Mouse (Mus musculus) small intestine, adult 2 months (tissue): ENCODE measurements around the gene Hadha. TPM values are rescaled to one million over a fixed set of nuclear protein-coding genes. Genes with fewer than 3 reads are reported as not detected.
A peak's percentile ranks its signal among the peaks of the same experiment; 100 is the strongest.

ENCODE experiments used
- H3K27ac ChIP-seq: fragments of 200-500 bp; 2 replicates; pipeline ENCODE4 v1.5.1; 2012; ENCODE audit warnings: low read depth, low read length, control low read depth, inconsistent platforms; ENCODE audit not compliant: insufficient read depth
- H3K27me3 ChIP-seq: fragments of 200-500 bp; 2 replicates; pipeline ENCODE4 v1.6.1; 2012; ENCODE audit warnings: mild to moderate bottlenecking, moderate library complexity, low read length, inconsistent platforms; ENCODE audit not compliant: control insufficient read depth, insufficient read depth
- H3K36me3 ChIP-seq: fragments of 200-500 bp; 2 replicates; pipeline ENCODE4 v1.6.1; 2012; ENCODE audit warnings: mild to moderate bottlenecking, low read length, control low read depth, inconsistent platforms; ENCODE audit not compliant: control insufficient read depth, insufficient read depth
- H3K4me1 ChIP-seq: fragments of 200-500 bp; 2 replicates; pipeline ENCODE4 v1.6.1; 2012; ENCODE audit warnings: low read length, inconsistent platforms, mixed read lengths; ENCODE audit not compliant: control insufficient read depth, insufficient read depth, insufficient read length
- H3K4me3 ChIP-seq: fragments of 200-500 bp; 2 replicates; pipeline ENCODE4 v1.5.1; 2012; ENCODE audit warnings: low read depth, mild to moderate bottlenecking, control low read depth, inconsistent platforms, low read length, moderate library complexity
- CTCF ChIP-seq: fragments of 200-500 bp; IDR thresholded peaks from 2 replicates; pipeline ENCODE4 v1.5.1; 2012; ENCODE audit warnings: low read depth, mild to moderate bottlenecking, control low read depth, inconsistent platforms, low read length, moderate library complexity, mixed read lengths; ENCODE audit not compliant: insufficient replicate concordance, insufficient read length; ENCODE audit errors: extremely low read depth
- POLR2A ChIP-seq: fragments of 200-500 bp; IDR thresholded peaks from 2 replicates; pipeline ENCODE4 v1.6.1; 2012; ENCODE audit warnings: low read depth, mild to moderate bottlenecking, control low read depth, inconsistent platforms, low read length, moderate library complexity
- WGBS: fragments of 180-500 bp; shearing (Covaris S2); methylation state at CpG from one replicate; pipeline ENCODE4 v1.1.7; 2018; 5-methylcytosine and 5-hydroxymethylcytosine counted together
- polyA plus RNA-seq: library from polyadenylated mRNA; depleted of rRNA; stranded (reverse); fragments of >200 nt; gene quantifications from 2 replicates; pipeline ENCODE4 v1.2.3, GENCODE M21; 2012

Hadha gene
- polyA plus RNA-seq, 1 experiment, result 55.3 TPM

DNA sequence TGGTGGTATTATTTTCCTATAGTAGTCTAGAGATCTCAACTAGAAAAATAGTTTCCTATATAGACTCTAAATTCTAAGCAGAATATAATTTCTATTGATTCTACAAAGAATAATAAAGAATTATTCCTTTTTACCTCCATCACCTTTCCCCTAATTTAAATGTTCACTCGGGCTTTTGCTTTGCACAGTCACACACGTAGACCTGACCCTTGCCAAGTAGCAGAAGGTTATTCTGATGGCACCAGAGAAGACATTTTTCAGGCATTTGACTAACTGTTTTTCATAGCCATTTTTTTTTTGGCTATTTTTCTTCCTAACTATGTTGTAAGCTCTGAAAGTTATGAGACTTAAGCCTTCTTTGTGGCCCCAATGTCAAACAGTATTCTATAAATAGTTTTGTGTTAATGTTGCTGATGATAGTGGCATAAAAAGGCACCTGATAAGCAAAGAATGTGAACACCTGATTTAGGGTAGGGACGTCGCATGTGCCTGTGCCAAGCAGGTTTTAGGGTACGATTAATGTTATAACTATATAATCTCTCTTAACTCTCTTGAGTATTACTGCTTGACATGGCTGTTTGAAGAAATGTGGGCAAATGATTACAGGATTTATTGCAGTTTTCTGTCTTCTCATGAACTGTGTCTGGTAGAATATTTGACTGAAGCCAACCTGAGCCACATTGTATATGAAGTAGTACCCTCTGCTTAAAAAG, 10.4 kb upstream of the Hadha start:
- no peak for TF ChIP-seq CTCF
- no peak for TF ChIP-seq POLR2A
- H3K36me3 ChIP-seq, result peaks cover 23% of the 10 kb centered on the region
- no peak overlapping the region for H3K27ac ChIP-seq
- H3K4me1 ChIP-seq, result peaks cover 7% of the 10 kb centered on the region
- no peak overlapping the region for H3K4me3 ChIP-seq
- H3K27me3 ChIP-seq, result no peaks in the 10 kb centered on the region
- 31% methylated on average over 5 of the region's 5 CpGs for WGBS

DNA sequence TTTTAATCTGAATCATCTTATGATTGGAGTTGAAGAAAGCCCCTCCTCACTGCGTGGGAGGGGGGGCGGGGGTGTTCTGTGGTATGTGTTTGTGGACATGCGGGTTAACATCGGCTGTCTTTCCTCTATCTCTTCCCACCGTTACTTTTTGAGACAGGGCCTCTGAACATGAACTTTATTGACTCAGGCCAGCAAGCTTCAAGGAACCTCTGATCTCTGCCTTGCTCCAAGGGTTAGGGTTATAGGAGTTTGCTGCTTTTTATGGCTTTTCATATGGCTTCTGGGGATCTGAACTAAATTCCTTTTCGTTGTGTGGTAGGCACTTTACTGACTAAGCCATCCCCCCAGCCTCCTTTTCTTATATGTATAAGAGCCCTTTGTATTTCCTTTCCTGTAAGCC, 7.4 kb upstream of the Hadha start:
- H3K36me3 ChIP-seq, result peaks cover 10% of the 10 kb centered on the region
- H3K4me1 ChIP-seq, result peaks cover 6% of the 10 kb centered on the region; the same call in 1 of the 2 replicates
- no peak overlapping the region for H3K27ac ChIP-seq
- H3K4me3 ChIP-seq, result no peak overlapping the region
- no peaks in the 10 kb centered on the region for H3K27me3 ChIP-seq
- no peak for TF ChIP-seq POLR2A
- no peak for TF ChIP-seq CTCF
- 33% methylated on average over 6 of the region's 6 CpGs for WGBS

DNA sequence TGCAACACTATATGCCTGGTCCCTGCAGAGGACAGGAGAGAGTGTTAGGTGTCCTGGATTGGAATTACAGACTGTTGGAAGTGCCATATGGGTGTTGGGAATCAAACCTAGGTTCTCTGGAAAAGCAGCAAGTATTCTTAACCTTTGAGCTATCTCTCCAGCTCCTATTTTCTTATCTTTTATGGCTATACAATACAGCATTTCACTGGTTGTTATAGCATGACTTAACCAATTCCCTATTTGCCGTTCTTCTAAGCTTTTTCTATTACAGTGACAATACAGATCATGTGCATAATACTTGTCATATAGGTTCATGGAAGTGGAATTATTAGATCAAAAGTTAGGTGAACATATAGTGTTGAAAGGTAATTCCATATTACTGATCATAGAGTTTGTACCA, 6.9 kb upstream of the Hadha start:
- H3K27me3 ChIP-seq, result no peaks in the 10 kb centered on the region
- no peak overlapping the region for H3K27ac ChIP-seq
- H3K4me3 ChIP-seq, result no peak overlapping the region
- TF ChIP-seq POLR2A (no peak), CTCF (no peak)
- H3K4me1 ChIP-seq, result peaks cover 6% of the 10 kb centered on the region; the same call in 1 of the 2 replicates
- peaks cover 10% of the 10 kb centered on the region for H3K36me3 ChIP-seq
- WGBS, result 33% methylated on average over 1 of the region's 1 CpGs

DNA sequence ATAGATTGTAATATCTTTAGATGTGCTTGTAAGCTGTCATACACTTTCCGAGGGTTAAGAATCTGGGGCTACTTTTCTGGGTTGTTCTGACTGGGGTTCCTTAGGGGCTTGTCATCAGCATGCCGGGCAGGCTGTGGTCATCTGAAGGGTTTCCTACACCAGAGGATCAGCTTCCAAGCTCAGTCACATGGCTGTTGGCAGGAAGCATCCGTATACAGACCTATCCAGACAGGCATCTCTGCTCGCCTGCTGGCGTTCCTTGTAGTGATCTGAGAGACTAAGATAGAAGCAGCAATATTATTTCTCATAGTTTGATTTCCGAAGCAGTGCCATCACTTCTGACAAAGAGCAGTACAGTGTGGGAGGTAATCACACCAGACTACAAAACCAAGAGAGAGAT, 4.6 kb upstream of the Hadha start:
- 0 out of 2 replicates have a peak, but pooled peaks cover 2% of the 10 kb centered on the region for H3K36me3 ChIP-seq
- H3K4me3 ChIP-seq, result no peak overlapping the region
- H3K27me3 ChIP-seq, result no peaks in the 10 kb centered on the region
- H3K4me1 ChIP-seq, result peaks cover 6% of the 10 kb centered on the region; the same call in 1 of the 2 replicates
- no peak overlapping the region for H3K27ac ChIP-seq
- WGBS, result 75% methylated on average over 6 of the region's 6 CpGs
- TF ChIP-seq POLR2A (no peak), CTCF (no peak)

DNA sequence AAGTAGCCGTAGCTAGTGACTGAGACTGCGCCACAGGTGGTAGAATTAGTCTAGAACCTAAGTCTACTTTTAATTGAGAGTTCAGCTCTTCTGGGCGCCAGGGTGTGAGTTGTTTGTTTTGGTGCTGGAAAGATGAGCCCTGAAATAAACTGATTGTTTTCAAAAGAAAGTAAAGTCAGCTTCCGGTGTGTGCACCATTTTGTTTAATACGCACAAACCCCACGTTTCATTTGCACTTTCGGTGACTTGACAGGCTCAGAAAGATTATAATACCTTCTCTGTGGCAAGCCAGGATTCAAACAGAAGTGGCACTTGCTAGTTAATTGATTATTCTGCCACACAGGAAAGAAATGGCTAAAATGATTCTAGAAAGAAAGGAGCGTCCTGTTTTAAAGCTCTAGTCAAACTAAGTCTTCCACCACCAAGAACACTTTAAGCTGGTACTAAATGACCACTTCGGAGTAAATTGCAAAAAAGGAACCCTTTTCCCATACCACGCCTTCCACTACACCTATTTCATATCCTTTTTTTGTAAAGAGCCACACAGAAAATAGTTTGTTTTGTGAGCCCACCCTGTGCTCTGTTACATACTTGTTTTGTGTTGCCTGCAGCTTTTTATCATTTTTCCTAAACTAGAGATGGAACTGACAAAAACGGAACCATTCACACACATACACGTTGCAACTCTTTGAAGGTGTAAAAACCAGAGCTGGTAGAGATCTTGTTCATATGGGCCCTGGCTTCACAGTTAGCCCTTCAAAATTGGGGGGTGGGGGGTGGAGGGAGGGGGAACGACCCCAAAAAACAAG, 1.1 kb upstream of the Hadha start:
- peak overlapping the region; percentile 84 for H3K4me3 ChIP-seq

DNA sequence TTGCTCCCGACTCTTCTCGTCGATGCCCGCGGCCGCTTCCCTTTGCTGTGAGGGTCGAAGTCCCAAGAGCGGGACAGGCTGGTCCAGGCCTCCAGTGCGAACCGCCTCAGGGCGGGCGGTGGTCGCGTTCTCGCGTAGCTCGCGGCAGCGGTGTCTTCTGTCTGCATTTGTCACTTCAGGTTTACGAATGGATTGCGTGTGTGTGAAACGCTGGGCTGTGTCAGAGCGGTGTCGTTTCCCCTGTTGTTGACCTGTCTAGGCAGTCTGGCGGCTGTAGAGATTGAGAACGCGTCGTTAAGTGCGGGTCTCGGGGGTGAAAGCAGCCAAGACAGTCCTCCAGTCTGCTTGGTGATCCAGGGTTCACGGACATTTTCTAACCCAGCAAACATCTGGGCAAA, 432 bp upstream of the Hadha start:
- Histone ChIP-seq H3K4me1 (no peaks in the 10 kb centered on the region), H3K4me3 (peak overlapping the region; percentile 84), H3K27me3 (no peaks in the 10 kb centered on the region), H3K36me3 (no peaks in the 10 kb centered on the region), H3K27ac (peak overlapping the region; percentile 89)
- WGBS, result under 1% methylated on average over 31 of the region's 31 CpGs
- TF ChIP-seq CTCF (no peak), POLR2A (no peak)

More for the DNA sequence above, 1.1 kb upstream of the Hadha start:
- TF ChIP-seq CTCF (no peak), POLR2A (no peak)
- Histone ChIP-seq H3K36me3 (no peaks in the 10 kb centered on the region), H3K27ac (peak overlapping the region; percentile 89), H3K4me1 (no peaks in the 10 kb centered on the region), H3K27me3 (no peaks in the 10 kb centered on the region)
- WGBS, result 5% methylated on average over 13 of the region's 13 CpGs

DNA sequence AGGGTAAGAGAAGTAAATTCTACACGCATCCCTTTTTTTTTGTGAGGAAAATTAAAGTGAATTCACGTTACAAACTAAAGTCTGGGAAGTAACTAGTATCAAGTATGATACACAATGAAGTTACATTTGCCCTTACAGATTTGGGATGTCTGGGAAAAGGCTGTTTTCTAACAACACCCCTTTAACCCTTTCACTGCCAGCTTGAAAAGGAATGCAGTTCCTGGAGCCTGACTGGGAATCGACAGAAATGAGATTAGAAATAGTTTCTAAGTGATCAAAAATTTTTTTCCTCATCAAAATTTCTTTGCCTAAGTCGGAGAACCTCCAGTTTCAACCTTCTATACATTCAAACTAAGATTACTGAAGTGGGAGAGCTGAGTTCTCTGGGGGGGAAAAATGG, 949 bp downstream of the Hadha start:
- TF ChIP-seq CTCF, result no peak
- no peak for TF ChIP-seq POLR2A
- peak overlapping the region; percentile 84; the same call in 1 of the 2 replicates for H3K4me3 ChIP-seq
- H3K36me3 ChIP-seq, result no peaks in the 10 kb centered on the region; the same call in 1 of the 2 replicates
- H3K27me3 ChIP-seq, result no peaks in the 10 kb centered on the region
- WGBS, result 11% methylated on average over 4 of the region's 4 CpGs
- no peaks in the 10 kb centered on the region for H3K4me1 ChIP-seq
- H3K27ac ChIP-seq, result no peak overlapping the region
